Mouse (Mus musculus) embryonic facial prominence, embryonic 10.5 days (tissue): ENCODE data around the gene Mob1a. TPM values are rescaled to one million over a fixed set of nuclear protein-coding genes. Genes with fewer than 3 reads are reported as not detected.

Source experiments
- DNase-seq: peaks from one replicate; pipeline ENCODE4 v3.0.0-alpha.2; 2017; ENCODE audit warnings: low spot score
- H3K27ac ChIP-seq: fragments of 300-500 bp; sonication (generic); replicated peaks from 2 replicates; pipeline ENCODE4 v1.5.1; 2016; ENCODE audit warnings: mild to moderate bottlenecking
- H3K27me3 ChIP-seq: fragments of 300-500 bp; sonication (generic); replicated peaks from 2 replicates; pipeline ENCODE4 v1.6.1; 2016; ENCODE audit warnings: low read depth, mild to moderate bottlenecking; ENCODE audit not compliant: poor library complexity, severe bottlenecking
- H3K36me3 ChIP-seq: fragments of 300-500 bp; sonication (generic); replicated peaks from 2 replicates; pipeline ENCODE4 v1.6.1; 2016; ENCODE audit warnings: mild to moderate bottlenecking, moderate library complexity
- H3K4me1 ChIP-seq: fragments of 300-500 bp; sonication (generic); 2 replicates; pipeline ENCODE4 v1.6.1; 2016
- H3K4me3 ChIP-seq: fragments of 300-500 bp; sonication (generic); 2 replicates; pipeline ENCODE4 v1.5.1; 2016; ENCODE audit warnings: mild to moderate bottlenecking, moderate library complexity
- H3K9me3 ChIP-seq: fragments of 300-500 bp; sonication (generic); 2 replicates; pipeline ENCODE4 v1.6.1; 2016; ENCODE audit warnings: mild to moderate bottlenecking
- WGBS: fragments of 180-500 bp; shearing (Covaris S2); methylation state at CpG from one replicate; pipeline ENCODE4 v1.1.7; 2016; 5-methylcytosine and 5-hydroxymethylcytosine counted together
- polyA plus RNA-seq: library from polyadenylated mRNA; unstranded; fragments of >200 nt; fragmentation: Nextera tagmentation; extraction: Ambion mirVana; gene quantifications from 2 replicates; pipeline ENCODE4 v1.2.1, GENCODE M21; 2016

Mob1a gene
- 60.2 and 62.4 TPM in 2 replicates for polyA plus RNA-seq

- peak; percentile 94 for DNase-seq
- Histone ChIP-seq H3K4me3 (peak within 1 kb of the TSS; percentile 86), H3K27me3 (no peaks in the 10 kb centered on the region), H3K27ac (peak within 1 kb of the TSS; percentile 97), H3K36me3 (peaks cover 21% of the 10 kb centered on the region), H3K4me1 (peaks cover 15% of the 10 kb centered on the region), H3K9me3 (no peaks in the 10 kb centered on the region)
- 2% methylated on average over 65 of the region's 65 CpGs for WGBS
Measured at GRCm38 (mm10) chr6:83325525-83326393, at the start of gene Mob1a, which contains the start of gene Mthfd2. Mob1a (plus strand) TSS chr6:83326016. Mthfd2 (minus strand) TSS chr6:83325908.

GRCm38 (mm10) chr6:83277151-83277550, 48.7 kb upstream of the Mob1a start:
- H3K4me3 ChIP-seq = no peak overlapping the region
- 0 out of 2 replicates have a peak, but pooled peaks cover 4% of the 10 kb centered on the region for H3K27me3 ChIP-seq
- no peaks in the 10 kb centered on the region for H3K4me1 ChIP-seq
- H3K27ac ChIP-seq = no peak overlapping the region
- peaks cover 6% of the 10 kb centered on the region; the same call in 1 of the 2 replicates for H3K9me3 ChIP-seq
- H3K36me3 ChIP-seq = no peaks in the 10 kb centered on the region
- no peak for DNase-seq
- WGBS = 73% methylated on average over 13 of the region's 13 CpGs

GRCm38 (mm10) chr6:83278881-83279280, 46.9 kb upstream of the Mob1a start:
- 17% methylated on average over 2 of the region's 2 CpGs for WGBS
- no peak for DNase-seq
- Histone ChIP-seq H3K27ac (no peak overlapping the region), H3K27me3 (0 out of 2 replicates have a peak, but pooled peaks cover 4% of the 10 kb centered on the region), H3K36me3 (no peaks in the 10 kb centered on the region), H3K9me3 (peaks cover 6% of the 10 kb centered on the region; the same call in 1 of the 2 replicates), H3K4me1 (no peaks in the 10 kb centered on the region), H3K4me3 (no peak overlapping the region)

- H3K4me3 ChIP-seq = no peak overlapping the region
- peaks cover 6% of the 10 kb centered on the region; the same call in 1 of the 2 replicates for H3K9me3 ChIP-seq
- H3K36me3 ChIP-seq = no peaks in the 10 kb centered on the region
- H3K27me3 ChIP-seq = 0 out of 2 replicates have a peak, but pooled peaks cover 4% of the 10 kb centered on the region
- 78% methylated on average over 8 of the region's 8 CpGs for WGBS
- DNase-seq = no peak
- H3K27ac ChIP-seq = no peak overlapping the region
- H3K4me1 ChIP-seq = no peaks in the 10 kb centered on the region
Measured at GRCm38 (mm10) chr6:83280256-83280955, 45.4 kb upstream of the Mob1a start.

GRCm38 (mm10) chr6:83300447-83301229, 25.2 kb upstream of the Mob1a start:
- DNase-seq = no peak
- Histone ChIP-seq H3K9me3 (no peaks in the 10 kb centered on the region), H3K36me3 (peaks cover 22% of the 10 kb centered on the region), H3K27ac (no peak overlapping the region), H3K4me3 (no peak overlapping the region), H3K4me1 (peaks cover 5% of the 10 kb centered on the region; the same call in 1 of the 2 replicates), H3K27me3 (no peaks in the 10 kb centered on the region)
- WGBS = 87% methylated on average over 7 of the region's 7 CpGs

GRCm38 (mm10) chr6:83301294-83301693, 24.5 kb upstream of the Mob1a start:
- H3K9me3 ChIP-seq = no peaks in the 10 kb centered on the region
- 83% methylated on average over 2 of the region's 2 CpGs for WGBS
- no peak for DNase-seq
- no peak overlapping the region for H3K27ac ChIP-seq
- peaks cover 5% of the 10 kb centered on the region; the same call in 1 of the 2 replicates for H3K4me1 ChIP-seq
- H3K4me3 ChIP-seq = no peak overlapping the region
- peaks cover 29% of the 10 kb centered on the region for H3K36me3 ChIP-seq
- H3K27me3 ChIP-seq = no peaks in the 10 kb centered on the region

GRCm38 (mm10) chr6:83302264-83302663, 23.6 kb upstream of the Mob1a start:
- whole genome bisulfite sequencing = 75% methylated on average over 5 of the region's 5 CpGs
- H3K36me3 ChIP-seq = peaks cover 38% of the 10 kb centered on the region
- no peak overlapping the region for H3K27ac ChIP-seq
- H3K9me3 ChIP-seq = no peaks in the 10 kb centered on the region
- DNase-seq = no peak
- no peak overlapping the region for H3K4me3 ChIP-seq
- H3K4me1 ChIP-seq = no peaks in the 10 kb centered on the region
- no peaks in the 10 kb centered on the region for H3K27me3 ChIP-seq

GRCm38 (mm10) chr6:83309017-83309416, 16.8 kb upstream of the Mob1a start:
- H3K4me3 ChIP-seq = no peak overlapping the region
- no peak for DNase-seq
- peaks cover 94% of the 10 kb centered on the region for H3K36me3 ChIP-seq
- H3K4me1 ChIP-seq = no peaks in the 10 kb centered on the region
- no peaks in the 10 kb centered on the region for H3K27me3 ChIP-seq
- no peak overlapping the region for H3K27ac ChIP-seq
- H3K9me3 ChIP-seq = no peaks in the 10 kb centered on the region
- 93% methylated on average over 7 of the region's 7 CpGs for WGBS

- no peak for DNase-seq
- Histone ChIP-seq H3K4me1 (peaks cover 13% of the 10 kb centered on the region), H3K9me3 (no peaks in the 10 kb centered on the region), H3K36me3 (peaks cover 72% of the 10 kb centered on the region), H3K4me3 (no peak overlapping the region), H3K27ac (no peak overlapping the region), H3K27me3 (no peaks in the 10 kb centered on the region)
- 94% methylated on average over 11 of the region's 11 CpGs for WGBS
Measured at GRCm38 (mm10) chr6:83311206-83311605, 14.6 kb upstream of the Mob1a start.

GRCm38 (mm10) chr6:83312021-83312420, 13.8 kb upstream of the Mob1a start:
- no peak for DNase-seq
- Histone ChIP-seq H3K4me3 (no peak overlapping the region), H3K4me1 (peaks cover 21% of the 10 kb centered on the region), H3K27ac (no peak overlapping the region), H3K9me3 (no peaks in the 10 kb centered on the region), H3K36me3 (peaks cover 64% of the 10 kb centered on the region), H3K27me3 (no peaks in the 10 kb centered on the region)
- WGBS = 90% methylated on average over 7 of the region's 7 CpGs

- Histone ChIP-seq H3K27me3 (no peaks in the 10 kb centered on the region), H3K4me1 (peaks cover 22% of the 10 kb centered on the region), H3K4me3 (no peak overlapping the region), H3K9me3 (no peaks in the 10 kb centered on the region), H3K27ac (no peak overlapping the region), H3K36me3 (peaks cover 59% of the 10 kb centered on the region)
- WGBS = 91% methylated on average over 8 of the region's 8 CpGs
- DNase-seq = no peak
Measured at GRCm38 (mm10) chr6:83312514-83312913, 13.3 kb upstream of the Mob1a start.

GRCm38 (mm10) chr6:83315293-83315692, 10.5 kb upstream of the Mob1a start:
- Histone ChIP-seq H3K4me3 (peak overlapping the region; percentile 97; the same call in 1 of the 2 replicates), H3K36me3 (peaks cover 31% of the 10 kb centered on the region), H3K27ac (no peak overlapping the region), H3K27me3 (no peaks in the 10 kb centered on the region), H3K4me1 (peaks cover 22% of the 10 kb centered on the region), H3K9me3 (no peaks in the 10 kb centered on the region)
- no peak for DNase-seq
